Mouse (Mus musculus) MEL (cell line): Measurements from ENCODE around the gene Zpr1. TPM values are rescaled to one million over a fixed set of nuclear protein-coding genes. Genes with fewer than 3 reads are reported as not detected.

Experiments
- DNase-seq: peaks from one replicate; pipeline ENCODE4 v3.0.0; 2011; ENCODE audit warnings: low read depth, low spot score
- H3K27ac ChIP-seq: 2 replicates; pipeline ENCODE4 v1.5.1; 2012; ENCODE audit warnings: low read depth, mild to moderate bottlenecking, control low read depth, low read length, moderate library complexity; ENCODE audit not compliant: control insufficient read depth
- H3K27me3 ChIP-seq, 2 experiments: fragments of 150-350 bp in 1 of 2; sonication (generic) in 1 of 2; 2 replicates each; pipeline ENCODE4 v1.6.1; 2012; ENCODE audit warnings: low read length in 2 of 2, mild to moderate bottlenecking in 2 of 2, improper control_type of control experiment in 1 of 2, moderate library complexity in 1 of 2; ENCODE audit not compliant: insufficient read depth in 2 of 2, control insufficient read depth in 1 of 2
- H3K36me3 ChIP-seq, 2 experiments: 2 replicates each; pipeline ENCODE4 v1.6.1; 2012 to 2014; ENCODE audit warnings: low read length in 2 of 2, improper control_type of control experiment in 1 of 2, inconsistent platforms in 1 of 2, mild to moderate bottlenecking in 1 of 2; ENCODE audit not compliant: insufficient read depth in 2 of 2, control insufficient read depth in 1 of 2
- H3K4me1 ChIP-seq, 2 experiments: fragments of 150-350 bp in 1 of 2; sonication (generic) in 1 of 2; 2 replicates each; pipeline ENCODE4 v1.6.1; 2012; ENCODE audit warnings: low read length in 2 of 2, improper control_type of control experiment in 1 of 2, mild to moderate bottlenecking in 1 of 2; ENCODE audit not compliant: insufficient read depth in 2 of 2, control insufficient read depth in 1 of 2
- H3K4me3 ChIP-seq, 2 experiments: fragments of 150-350 bp in 1 of 2; sonication (generic) in 1 of 2; 2 replicates each; pipeline ENCODE4 v1.5.1; 2012; ENCODE audit warnings: low read depth in 2 of 2, low read length in 2 of 2, mild to moderate bottlenecking in 2 of 2, moderate library complexity in 2 of 2, control low read depth in 1 of 2, improper control_type of control experiment in 1 of 2; ENCODE audit not compliant: control insufficient read depth in 1 of 2, insufficient read depth in 1 of 2
- H3K79me2 ChIP-seq: 2 replicates; pipeline ENCODE4 v1.6.1; 2012; ENCODE audit warnings: mild to moderate bottlenecking, low read length, moderate library complexity; ENCODE audit not compliant: control insufficient read depth, poor library complexity, insufficient read depth
- H3K9ac ChIP-seq: 2 replicates; pipeline ENCODE4 v1.6.1; 2012; ENCODE audit warnings: low read depth, mild to moderate bottlenecking, control low read depth, low read length, moderate library complexity; ENCODE audit not compliant: control insufficient read depth, poor library complexity, severe bottlenecking
- H3K9me3 ChIP-seq: fragments of 150-350 bp; sonication (generic); replicated peaks from 2 replicates; pipeline ENCODE4 v1.6.1; 2012; ENCODE audit warnings: mild to moderate bottlenecking, low read length, improper control_type of control experiment, moderate library complexity; ENCODE audit not compliant: insufficient read depth
- BHLHE40 ChIP-seq: IDR thresholded peaks from 2 replicates; pipeline ENCODE4 v1.6.1; 2012; ENCODE audit warnings: low read depth, mild to moderate bottlenecking, inconsistent platforms, low read length, improper control_type of control experiment, borderline replicate concordance
- CHD1 ChIP-seq: IDR thresholded peaks from 2 replicates; pipeline ENCODE4 v1.6.1; 2012; ENCODE audit warnings: low read depth, mild to moderate bottlenecking, inconsistent platforms, low read length, improper control_type of control experiment
- CTCF ChIP-seq, 3 experiments: IDR thresholded peaks in 2 of 3; conservative IDR thresholded peaks in 1 of 3; 2 replicates each; pipeline ENCODE4 v1.5.1; 2011 to 2012; ENCODE audit warnings: low read length in 3 of 3, low read depth in 2 of 3, mild to moderate bottlenecking in 2 of 3, improper control_type of control experiment in 1 of 3, inconsistent platforms in 1 of 3, mixed read lengths in 1 of 3, moderate library complexity in 1 of 3; ENCODE audit not compliant: control insufficient read depth in 1 of 3, insufficient read depth in 1 of 3, poor library complexity in 1 of 3, severe bottlenecking in 1 of 3
- ELF1 ChIP-seq: IDR thresholded peaks from 2 replicates; pipeline ENCODE4 v1.6.1; 2014; ENCODE audit warnings: low read depth, mild to moderate bottlenecking, inconsistent platforms, low read length, improper control_type of control experiment, moderate library complexity
- EP300 ChIP-seq, 2 experiments: IDR thresholded peaks; 2 replicates each; pipeline ENCODE4 v1.6.1; 2011; ENCODE audit warnings: improper control_type of control experiment in 2 of 2, low read length in 2 of 2, low read depth in 1 of 2, mild to moderate bottlenecking in 1 of 2
- GABPA ChIP-seq: IDR thresholded peaks from 2 replicates; pipeline ENCODE4 v1.6.1; 2012; ENCODE audit warnings: low read depth, mild to moderate bottlenecking, inconsistent platforms, low read length, improper control_type of control experiment, moderate library complexity
- GATA1 ChIP-seq: IDR thresholded peaks from 2 replicates; pipeline ENCODE4 v1.6.1; 2011; ENCODE audit warnings: low read depth, low read length, improper control_type of control experiment
- HCFC1 ChIP-seq: IDR thresholded peaks from 2 replicates; pipeline ENCODE4 v1.6.1; 2012; ENCODE audit warnings: low read depth, mild to moderate bottlenecking, inconsistent platforms, low read length, improper control_type of control experiment, moderate library complexity
- JUND ChIP-seq: IDR thresholded peaks from 2 replicates; pipeline ENCODE4 v1.6.1; 2011; ENCODE audit warnings: low read depth, mild to moderate bottlenecking, improper control_type of control experiment, low read length
- MAX ChIP-seq: IDR thresholded peaks from 2 replicates; pipeline ENCODE4 v1.6.1; 2011; ENCODE audit warnings: low read length, improper control_type of control experiment
- MEF2A ChIP-seq: IDR thresholded peaks from 2 replicates; pipeline ENCODE4 v1.6.1; 2014; ENCODE audit warnings: low read depth, mild to moderate bottlenecking, inconsistent platforms, low read length, improper control_type of control experiment; ENCODE audit not compliant: poor library complexity, insufficient replicate concordance, severe bottlenecking; ENCODE audit errors: extremely low read depth
- MXI1 ChIP-seq: IDR thresholded peaks from 2 replicates; pipeline ENCODE4 v1.6.1; 2011; ENCODE audit warnings: mild to moderate bottlenecking, low read depth, low read length, improper control_type of control experiment
- MYB ChIP-seq: IDR thresholded peaks from 2 replicates; pipeline ENCODE4 v1.6.1; 2011; ENCODE audit warnings: mild to moderate bottlenecking, low read depth, low read length, improper control_type of control experiment
- MYC ChIP-seq: IDR thresholded peaks from 2 replicates; pipeline ENCODE4 v1.6.1; 2011; ENCODE audit warnings: low read depth, mild to moderate bottlenecking, low read length, improper control_type of control experiment, moderate library complexity
- NELFE ChIP-seq: IDR thresholded peaks from 2 replicates; pipeline ENCODE4 v1.6.1; 2011; ENCODE audit warnings: low read depth, low read length, improper control_type of control experiment
- POLR2A ChIP-seq, 2 experiments: IDR thresholded peaks; 2 replicates each; pipeline ENCODE4 v1.6.1; 2011 to 2012; ENCODE audit warnings: low read length in 2 of 2, mild to moderate bottlenecking in 2 of 2, control low read depth in 1 of 2, improper control_type of control experiment in 1 of 2, low read depth in 1 of 2, moderate library complexity in 1 of 2; ENCODE audit not compliant: control insufficient read depth in 1 of 2, insufficient read depth in 1 of 2, poor library complexity in 1 of 2
- POLR2AphosphoS5 ChIP-seq: IDR thresholded peaks from 2 replicates; pipeline ENCODE4 v1.6.1; 2012; ENCODE audit warnings: low read depth, borderline replicate concordance, mild to moderate bottlenecking, inconsistent platforms, low read length, moderate library complexity, mixed read lengths
- RAD21 ChIP-seq: IDR thresholded peaks from 2 replicates; pipeline ENCODE4 v1.6.1; 2011; ENCODE audit warnings: mild to moderate bottlenecking, low read depth, low read length, improper control_type of control experiment
- RCOR1 ChIP-seq: IDR thresholded peaks from 2 replicates; pipeline ENCODE4 v1.6.1; 2012; ENCODE audit warnings: low read depth, mild to moderate bottlenecking, inconsistent platforms, low read length, improper control_type of control experiment
- SIN3A ChIP-seq: IDR thresholded peaks from 2 replicates; pipeline ENCODE4 v1.6.1; 2012; ENCODE audit warnings: low read length, improper control_type of control experiment, inconsistent platforms
- SMC3 ChIP-seq: IDR thresholded peaks from 2 replicates; pipeline ENCODE4 v1.6.1; 2011; ENCODE audit warnings: low read depth, low read length, improper control_type of control experiment
- TBP ChIP-seq: IDR thresholded peaks from 2 replicates; pipeline ENCODE4 v1.8.0; 2011; ENCODE audit warnings: low read depth, low read length, improper control_type of control experiment
- UBTF ChIP-seq: IDR thresholded peaks from 2 replicates; pipeline ENCODE4 v1.6.1; 2012; ENCODE audit warnings: low read depth, mild to moderate bottlenecking, inconsistent platforms, low read length, improper control_type of control experiment, moderate library complexity, borderline replicate concordance; ENCODE audit not compliant: insufficient read depth
- USF1 ChIP-seq: IDR thresholded peaks from 2 replicates; pipeline ENCODE4 v1.6.1; 2014; ENCODE audit warnings: low read depth, mild to moderate bottlenecking, inconsistent platforms, low read length, improper control_type of control experiment, moderate library complexity
- USF2 ChIP-seq, 2 experiments: IDR thresholded peaks; 2 replicates each; pipeline ENCODE4 v1.6.1; 2011 to 2012; ENCODE audit warnings: improper control_type of control experiment in 2 of 2, low read length in 2 of 2, borderline replicate concordance in 1 of 2, inconsistent platforms in 1 of 2, low read depth in 1 of 2, mild to moderate bottlenecking in 1 of 2; ENCODE audit not compliant: insufficient read depth in 1 of 2
- ZKSCAN1 ChIP-seq: IDR thresholded peaks from 2 replicates; pipeline ENCODE4 v1.6.1; 2012; ENCODE audit warnings: low read depth, mild to moderate bottlenecking, inconsistent platforms, low read length, improper control_type of control experiment, moderate library complexity
- ZMIZ1 ChIP-seq: IDR thresholded peaks from 2 replicates; pipeline ENCODE4 v1.6.1; 2012; ENCODE audit warnings: low read depth, mild to moderate bottlenecking, inconsistent platforms, low read length, improper control_type of control experiment, moderate library complexity
- polyA plus RNA-seq, 2 experiments: library from polyadenylated mRNA; stranded (reverse) in 1 of 2; unstranded in 1 of 2; fragments of >175 nt in 1 of 2; fragments of >200 nt in 1 of 2; gene quantifications; 2 replicates each; pipeline versions ENCODE4 v1.2.1 to v1.2.4; 2012; ENCODE audit warnings: low replicate concordance in 2 of 2, low read depth in 1 of 2; ENCODE audit not compliant: insufficient read length in 2 of 2, insufficient read depth in 1 of 2, missing spikeins in 1 of 2
- total RNA-seq: library from RNA; depleted of rRNA; stranded (reverse); fragments of 300-350 nt; gene quantifications from 2 replicates; pipeline ENCODE4 v1.2.3, GENCODE M21; 2012

Zpr1 gene
- total and polyA plus RNA-seq, 3 experiments: 99.7 to 171 TPM; not detected in 1

DNA sequence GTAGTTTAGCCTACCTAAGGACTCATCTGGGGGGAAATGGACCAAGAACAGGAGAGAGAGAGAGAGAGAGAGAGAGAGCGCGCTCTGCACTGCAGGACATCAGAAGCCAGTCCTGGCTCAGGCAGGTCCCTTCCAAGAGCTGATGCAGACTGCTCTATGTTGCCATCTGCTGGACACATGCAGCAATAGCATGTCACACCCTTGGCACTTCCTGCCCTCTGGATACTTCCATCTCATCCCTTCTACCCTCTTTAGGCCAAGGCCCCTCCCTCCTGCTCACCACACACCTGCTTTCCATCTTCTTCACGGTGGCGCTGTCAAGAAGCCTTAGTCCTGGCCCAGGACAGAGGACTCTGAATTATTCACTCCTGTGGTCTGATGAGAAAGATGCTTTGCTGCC, 41.6 kb downstream of the Zpr1 start (continued):
- no peak for TF ChIP-seq UBTF
- TF ChIP-seq SMC3: peak; percentile 92
- TF ChIP-seq MYB: no peak
- TF ChIP-seq MXI1: no peak
- no peak for TF ChIP-seq HCFC1
- no peak for TF ChIP-seq RCOR1
- no peak for TF ChIP-seq GATA1
- TF ChIP-seq POLR2A (IDR thresholded peaks at IDR 0.05; ENCODE audit: control insufficient read depth in 1 of 2, insufficient read depth in 1 of 2, low read depth in 1 of 2, low read length in 2 of 2, poor library complexity in 1 of 2): no peak

DNA sequence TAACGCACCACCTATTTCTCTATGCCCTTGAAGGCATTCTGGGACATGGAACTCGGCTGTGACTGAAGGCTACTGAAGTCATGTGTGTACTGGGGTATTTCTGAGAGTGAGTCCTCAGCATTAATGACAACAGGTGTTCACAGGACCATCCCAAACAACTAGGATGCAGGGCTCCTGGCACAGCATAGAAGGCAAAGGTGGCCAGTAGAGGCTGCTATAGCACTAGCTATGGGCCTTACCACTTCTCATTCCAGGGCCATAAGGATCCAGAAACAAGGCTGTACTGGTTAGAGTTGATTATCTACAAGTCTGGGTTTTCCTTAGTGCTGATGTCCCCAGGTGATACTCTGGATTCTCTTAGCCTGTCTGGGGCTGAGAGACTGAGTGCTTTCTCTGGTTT, 42.1 kb downstream of the Zpr1 start:
- Histone ChIP-seq H3K4me3 (no peak overlapping the region), H3K9me3 (no peaks in the 10 kb centered on the region), H3K79me2 (no peaks in the 10 kb centered on the region)
- TF ChIP-seq MXI1: no peak
- TF ChIP-seq MAX: 0 out of 2 replicates have a peak, but pooled peaks have one; percentile 2
- TF ChIP-seq USF2 (IDR thresholded peaks at IDR 0.05; ENCODE audit: borderline replicate concordance in 1 of 2, insufficient read depth in 1 of 2, low read depth in 1 of 2, low read length in 2 of 2): no peak
- no peak for TF ChIP-seq MEF2A
- TF ChIP-seq TBP: no peak
- no peak for TF ChIP-seq POLR2A (IDR thresholded peaks at IDR 0.05; ENCODE audit: control insufficient read depth in 1 of 2, insufficient read depth in 1 of 2, low read depth in 1 of 2, low read length in 2 of 2, poor library complexity in 1 of 2)
- no peak for TF ChIP-seq CHD1
- TF ChIP-seq EP300 (IDR thresholded peaks at IDR 0.05; ENCODE audit: low read depth in 1 of 2, low read length in 2 of 2): no peak
- TF ChIP-seq MYB: no peak
- TF ChIP-seq CTCF (IDR thresholded peaks at IDR 0.05 in 2 of 3, conservative IDR thresholded peaks at IDR 0.05 in 1 of 3; ENCODE audit: control insufficient read depth in 1 of 3, insufficient read depth in 1 of 3, low read depth in 2 of 3, low read length in 3 of 3, poor library complexity in 1 of 3, severe bottlenecking in 1 of 3): peak in 1 of 3 experiments; percentile 10; a peak in 1 of 6 replicates
- no peak for TF ChIP-seq ZMIZ1
- TF ChIP-seq, all 39 proteins: peak for 2
- H3K27me3 ChIP-seq: no peaks in the 10 kb centered on the region
- DNase-seq: no peak
- no peak overlapping the region for H3K9ac ChIP-seq
- no peak overlapping the region for H3K27ac ChIP-seq
- H3K4me1 ChIP-seq: no peaks in the 10 kb centered on the region
- H3K36me3 ChIP-seq: no peaks in the 10 kb centered on the region

DNA sequence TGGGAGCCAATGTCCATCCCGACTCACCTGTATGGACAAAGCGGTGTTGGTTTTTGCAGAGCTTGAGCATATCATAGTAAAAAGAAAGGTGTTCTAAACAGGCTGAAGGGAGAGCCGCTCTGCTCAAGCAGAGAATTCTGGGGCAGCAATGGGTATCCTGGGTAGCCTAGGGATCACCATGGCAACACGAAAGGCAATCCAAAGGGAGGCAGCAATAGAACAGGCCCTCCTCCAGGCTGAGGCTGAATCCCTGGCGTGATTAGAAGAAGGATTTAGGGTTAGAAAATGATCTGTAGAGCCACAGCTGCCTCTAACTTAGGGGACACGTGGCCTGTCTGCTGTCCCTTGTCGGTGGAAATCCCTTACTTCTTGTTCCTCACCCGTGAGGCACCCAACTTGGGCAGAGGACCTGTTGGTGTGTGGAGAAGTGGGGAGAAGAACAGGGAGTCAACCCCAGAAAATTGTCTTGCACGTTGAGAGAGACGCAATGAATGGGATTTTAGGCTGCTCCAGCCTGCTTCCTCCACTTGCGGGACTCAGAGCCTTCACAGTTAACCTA, 43.0 kb downstream of the Zpr1 start:
- H3K9me3 ChIP-seq: no peaks in the 10 kb centered on the region
- no peaks in the 10 kb centered on the region for H3K79me2 ChIP-seq
- H3K4me3 ChIP-seq: no peak overlapping the region
- H3K4me1 ChIP-seq: no peaks in the 10 kb centered on the region
- peaks cover 0 to 3% of the 10 kb centered on the region in 2 experiments; a peak in 2 of 4 replicates for H3K27me3 ChIP-seq
- no peak overlapping the region for H3K9ac ChIP-seq
- DNase-seq: no peak
- no peaks in the 10 kb centered on the region for H3K36me3 ChIP-seq
- no peak overlapping the region for H3K27ac ChIP-seq
- TF ChIP-seq EP300 (IDR thresholded peaks at IDR 0.05; ENCODE audit: low read depth in 1 of 2, low read length in 2 of 2): no peak
- TF ChIP-seq NELFE: no peak
- TF ChIP-seq MEF2A: no peak
- TF ChIP-seq ELF1: no peak
- TF ChIP-seq RAD21: no peak
- TF ChIP-seq ZKSCAN1: no peak
- TF ChIP-seq GATA1: no peak
- TF ChIP-seq HCFC1: no peak
- no peak for TF ChIP-seq SMC3
- no peak for TF ChIP-seq MYC
- no peak for TF ChIP-seq USF1
- no peak for TF ChIP-seq RCOR1
- TF ChIP-seq UBTF: no peak
- no peak for TF ChIP-seq BHLHE40
- no peak for TF ChIP-seq MYB
- TF ChIP-seq GABPA: no peak
- TF ChIP-seq POLR2AphosphoS5: no peak
- no peak for TF ChIP-seq SIN3A
- no peak for TF ChIP-seq JUND
